Mouse (Mus musculus) spleen, adult 2 months (tissue): ENCODE results near the gene Pxn. TPM values are rescaled to one million over a fixed set of nuclear protein-coding genes. Genes with fewer than 3 reads are reported as not detected.

ENCODE experiments used
- DNase-seq, 2 experiments: peaks; one replicate each; pipeline versions ENCODE4 v3.0.0 to v3.0.0-alpha.2; 2012 to 2021; ENCODE audit warnings: low spot score in 2 of 2, low read depth in 1 of 2
- H3K27ac ChIP-seq: fragments of 200-500 bp; 2 replicates; pipeline ENCODE4 v1.5.1; 2012; ENCODE audit warnings: low read length, inconsistent platforms; ENCODE audit not compliant: insufficient read depth
- H3K27me3 ChIP-seq: fragments of 200-500 bp; 2 replicates; pipeline ENCODE4 v1.6.1; 2012; ENCODE audit warnings: mild to moderate bottlenecking, moderate library complexity, low read length, inconsistent platforms; ENCODE audit not compliant: control insufficient read depth, insufficient read depth
- H3K36me3 ChIP-seq: fragments of 200-500 bp; 2 replicates; pipeline ENCODE4 v1.6.1; 2012; ENCODE audit warnings: mild to moderate bottlenecking, low read length, inconsistent platforms; ENCODE audit not compliant: control insufficient read depth, insufficient read depth
- H3K4me1 ChIP-seq: fragments of 200-500 bp; 2 replicates; pipeline ENCODE4 v1.6.1; 2011; ENCODE audit warnings: inconsistent platforms; ENCODE audit not compliant: control insufficient read depth, insufficient read depth, insufficient read length
- H3K4me3 ChIP-seq: fragments of 200-500 bp; 2 replicates; pipeline ENCODE4 v1.5.1; 2011; ENCODE audit warnings: mild to moderate bottlenecking, inconsistent platforms; ENCODE audit not compliant: insufficient read depth, insufficient read length; ENCODE audit errors: extremely low read depth
- CTCF ChIP-seq: fragments of 200-500 bp; IDR thresholded peaks from 2 replicates; pipeline ENCODE4 v1.5.1; 2011; ENCODE audit warnings: mild to moderate bottlenecking, inconsistent platforms; ENCODE audit not compliant: insufficient read depth, insufficient read length, insufficient replicate concordance; ENCODE audit errors: extremely low read depth
- POLR2A ChIP-seq: fragments of 200-500 bp; IDR thresholded peaks from 2 replicates; pipeline ENCODE4 v1.6.1; 2011; ENCODE audit warnings: low read depth, low read length, inconsistent platforms
- WGBS: fragments of 180-500 bp; shearing (Covaris S2); methylation state at CpG from one replicate; pipeline ENCODE4 v1.1.7; 2018; 5-methylcytosine and 5-hydroxymethylcytosine counted together
- polyA plus RNA-seq: library from polyadenylated mRNA; depleted of rRNA; stranded (reverse); fragments of >200 nt; gene quantifications from 2 replicates; pipeline ENCODE4 v1.2.3, GENCODE M21; 2012

Pxn gene
- polyA plus RNA-seq, 1 experiment = 63.8 TPM

- Histone ChIP-seq H3K36me3 (peaks cover 3% of the 10 kb centered on the region), H3K27ac (no peak overlapping the region), H3K27me3 (no peaks in the 10 kb centered on the region), H3K4me3 (no peak overlapping the region), H3K4me1 (no peaks in the 10 kb centered on the region)
- 91% methylated on average over 38 of the region's 38 CpGs for WGBS
- DNase-seq = no peak
- no peak for TF ChIP-seq CTCF
- TF ChIP-seq POLR2A = no peak
Measured at GRCm38 (mm10) chr5:115482390-115483265, 23.8 kb upstream of the Pxn start.

DNA sequence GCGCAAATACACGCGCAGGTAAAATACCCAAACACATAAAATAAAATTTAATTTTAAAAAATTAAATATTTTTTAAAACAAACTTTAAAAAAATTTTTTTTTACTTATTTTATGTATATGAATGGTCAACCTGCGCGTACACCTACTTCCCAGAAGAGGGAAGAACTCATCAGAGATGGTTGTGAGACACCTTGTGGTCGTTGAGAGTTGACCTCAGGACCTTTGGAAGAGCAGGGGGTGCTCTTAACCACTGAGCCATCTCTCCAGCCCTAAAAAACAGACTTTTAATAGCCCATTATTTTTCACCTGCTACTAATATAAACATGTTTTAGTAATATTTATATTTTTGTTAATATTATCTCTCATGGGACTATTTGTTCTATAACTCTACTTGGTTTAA, 23.1 kb upstream of the Pxn start:
- Histone ChIP-seq H3K27me3 (no peaks in the 10 kb centered on the region), H3K4me1 (no peaks in the 10 kb centered on the region), H3K27ac (no peak overlapping the region), H3K36me3 (peaks cover 3% of the 10 kb centered on the region; the same call in 1 of the 2 replicates), H3K4me3 (no peak overlapping the region)
- no peak for DNase-seq
- 79% methylated on average over 6 of the region's 6 CpGs for WGBS
- TF ChIP-seq POLR2A = no peak
- TF ChIP-seq CTCF = no peak

- H3K4me3 ChIP-seq = peak within 1 kb of the TSS; percentile 58
- no peak for TF ChIP-seq CTCF
- no peak; the same call in 1 of the 2 replicates for TF ChIP-seq POLR2A
- H3K27me3 ChIP-seq = no peaks in the 10 kb centered on the region
- 6% methylated on average over 30 of the region's 30 CpGs for WGBS
- DNase-seq = peak; percentile 72 to 82
- H3K27ac ChIP-seq = peak within 1 kb of the TSS; percentile 63
- H3K36me3 ChIP-seq = peaks cover 3% of the 10 kb centered on the region; the same call in 1 of the 2 replicates
- peaks cover 3% of the 10 kb centered on the region; the same call in 1 of the 2 replicates for H3K4me1 ChIP-seq
Measured at GRCm38 (mm10) chr5:115483947-115484920, 22.2 kb upstream of the Pxn start, which contains the start of gene Sirt4. Gene Sirt4 (minus strand): TSS chr5:115484725.

- H3K36me3 ChIP-seq = no peaks in the 10 kb centered on the region
- H3K27me3 ChIP-seq = no peaks in the 10 kb centered on the region
- peak overlapping the region; percentile 63; the same call in 1 of the 2 replicates for H3K27ac ChIP-seq
- no peak overlapping the region for H3K4me3 ChIP-seq
- 76% methylated on average over 5 of the region's 5 CpGs for WGBS
- TF ChIP-seq POLR2A = no peak
- no peak for TF ChIP-seq CTCF
- H3K4me1 ChIP-seq = peaks cover 3% of the 10 kb centered on the region; the same call in 1 of the 2 replicates
- DNase-seq = no peak
Measured at GRCm38 (mm10) chr5:115484996-115485395, 21.5 kb upstream of the Pxn start.

DNA sequence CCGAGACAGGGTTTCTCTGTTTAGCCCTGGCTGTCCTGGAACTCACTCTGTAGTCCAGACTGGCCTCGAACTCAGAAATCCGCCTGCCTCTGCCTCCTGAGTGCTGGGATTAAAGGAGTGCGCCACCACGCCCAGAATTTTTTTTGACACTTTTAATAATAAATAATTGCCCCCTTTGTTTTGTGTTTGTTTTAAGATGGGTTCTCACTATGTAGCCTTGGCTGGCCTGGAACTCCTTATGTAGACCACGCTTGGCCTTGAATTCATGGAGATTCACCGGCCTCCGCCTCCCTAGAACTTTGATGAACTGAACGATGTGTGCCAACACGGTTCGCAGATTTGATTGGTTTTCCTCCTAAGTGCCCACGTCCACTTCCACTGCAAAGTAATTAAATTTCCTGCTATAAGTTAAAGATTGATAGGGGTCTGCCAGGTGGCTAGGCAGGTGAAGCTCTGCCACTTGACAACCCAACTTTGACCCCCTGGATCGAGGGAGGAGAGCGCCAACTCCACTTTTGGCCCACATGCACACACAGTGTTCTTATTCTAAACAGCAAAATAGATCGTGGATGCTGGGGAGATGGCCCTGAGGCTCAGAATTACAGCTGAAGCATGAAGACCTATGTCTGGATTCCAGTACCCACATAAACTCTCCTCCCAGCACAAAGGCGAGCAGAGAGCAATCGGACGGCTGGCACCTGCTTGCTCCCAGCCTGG, 20.8 kb upstream of the Pxn start:
- no peak for DNase-seq
- Histone ChIP-seq H3K4me1 (peaks cover 3% of the 10 kb centered on the region; the same call in 1 of the 2 replicates), H3K27ac (no peak overlapping the region), H3K27me3 (no peaks in the 10 kb centered on the region), H3K36me3 (no peaks in the 10 kb centered on the region), H3K4me3 (no peak overlapping the region)
- TF ChIP-seq CTCF (no peak), POLR2A (no peak)
- WGBS = 93% methylated on average over 17 of the region's 18 CpGs

DNA sequence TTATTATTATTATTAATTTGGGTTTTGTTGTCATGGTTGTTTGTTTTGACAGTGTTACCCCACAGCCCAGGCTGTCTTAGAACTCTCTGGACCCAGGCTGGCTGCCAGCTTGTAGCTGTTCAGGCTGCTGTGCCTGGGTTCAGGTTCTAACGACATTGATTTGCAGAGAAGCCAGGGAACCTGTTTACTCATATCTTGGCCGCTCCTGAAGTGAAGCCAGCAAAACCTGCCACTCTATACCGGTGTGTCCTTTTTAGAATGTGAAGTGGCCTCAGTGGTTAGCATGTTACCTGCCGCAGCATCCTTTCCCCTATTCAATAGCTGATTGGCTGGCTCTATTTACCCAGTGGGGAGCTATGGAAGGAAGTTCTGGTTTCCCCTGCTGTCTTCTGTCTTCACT, 19.8 kb upstream of the Pxn start:
- TF ChIP-seq CTCF (no peak), POLR2A (no peak)

More for the DNA sequence above, 19.8 kb upstream of the Pxn start:
- H3K27me3 ChIP-seq = no peaks in the 10 kb centered on the region
- no peak for DNase-seq
- H3K4me1 ChIP-seq = peaks cover 4% of the 10 kb centered on the region
- no peak overlapping the region for H3K4me3 ChIP-seq
- H3K27ac ChIP-seq = no peak overlapping the region
- H3K36me3 ChIP-seq = no peaks in the 10 kb centered on the region
- WGBS = 69% methylated on average over 4 of the region's 4 CpGs
